ENCODE assay signal across 20 mouse cellular contexts in the genomic region with DNA sequence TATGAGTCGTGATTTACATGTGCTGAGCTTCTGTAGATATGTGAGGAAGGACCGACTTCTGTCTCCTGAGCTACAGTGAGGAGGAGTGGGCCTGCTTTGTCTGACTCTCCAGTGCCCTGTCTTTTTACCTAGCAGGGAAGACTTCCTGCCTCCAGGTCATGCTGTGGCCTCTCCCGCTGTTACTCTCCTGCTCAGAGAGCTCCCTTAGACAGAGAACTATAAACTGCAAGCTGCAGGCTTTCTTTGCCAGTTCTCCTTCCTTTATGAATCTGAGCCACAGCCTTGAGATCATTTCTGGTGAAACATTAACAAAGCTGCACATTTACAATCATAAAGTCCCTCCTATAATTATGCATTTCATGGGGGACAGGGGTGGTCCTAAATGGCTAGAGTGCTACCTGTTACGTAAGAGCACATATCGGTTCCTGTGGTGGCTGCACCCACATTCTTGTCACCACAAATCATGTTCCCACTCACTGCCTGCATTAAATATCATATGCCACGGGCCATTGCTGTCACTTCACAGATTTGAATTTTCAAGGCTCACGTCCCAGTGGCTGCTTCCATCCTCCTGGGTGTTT.
"Had no signal": no experiment of that assay in that cellular context is flagged by ENCODE, and none has a peak within 500 bp of the region (broad histone marks: within the 10 kb centered on the region; RNA-seq: fewer than 3 reads in every experiment).

No protein-coding gene starts in this region.

- H3K36me3 ChIP-seq: liver, embryonic 15.5 days; lung, embryonic 15.5 days; neural tube, embryonic 13.5 days; neural tube, embryonic 15.5 days; stomach, embryonic 15.5 days had no signal

- H3K9ac ChIP-seq: liver, embryonic 15.5 days; liver, postnatal 0 days; lung, embryonic 15.5 days; neural tube, embryonic 13.5 days; neural tube, embryonic 15.5 days; stomach, embryonic 15.5 days had no signal

- ATAC-seq: liver, postnatal 0 days; lung, postnatal 0 days; midbrain, embryonic 16.5 days had no signal

- H3K27ac ChIP-seq: liver, embryonic 15.5 days; lung, embryonic 15.5 days; macrophage; neural tube, embryonic 13.5 days; neural tube, embryonic 15.5 days; stomach, embryonic 15.5 days; stomach, postnatal 0 days had no signal

- H3K9me3 ChIP-seq: liver, embryonic 15.5 days; lung, embryonic 15.5 days; neural tube, embryonic 13.5 days; neural tube, embryonic 15.5 days; stomach, embryonic 15.5 days had no signal

- H3K4me3 ChIP-seq: liver, embryonic 15.5 days; lung, embryonic 15.5 days; megakaryocyte, embryonic 14.5 days; myocyte; neural tube, embryonic 13.5 days; neural tube, embryonic 15.5 days; stomach, embryonic 15.5 days had no signal

- H3K27me3 ChIP-seq: liver, embryonic 15.5 days; lung, embryonic 15.5 days; megakaryocyte, embryonic 14.5 days; neural tube, embryonic 13.5 days; neural tube, embryonic 15.5 days; stomach, embryonic 15.5 days had no signal

- DNase-seq: liver, postnatal 0 days; lung, adult 2 months; lung, postnatal 14 days; lung, postnatal 36 days; midbrain, embryonic 14.5 days; thymus, adult 2 months; thymus, postnatal 25 days; thymus, postnatal 4 days had no signal

- H3K4me1 ChIP-seq: liver, embryonic 15.5 days; lung, embryonic 15.5 days; megakaryocyte, embryonic 14.5 days; neural tube, embryonic 13.5 days; neural tube, embryonic 15.5 days; stomach, embryonic 15.5 days had no signal

- H3K4me2 ChIP-seq: liver, embryonic 15.5 days; lung, embryonic 15.5 days; midbrain, embryonic 11.5 days; neural tube, embryonic 13.5 days; neural tube, embryonic 15.5 days; stomach, embryonic 15.5 days had no signal
